Mouse (Mus musculus) spleen, adult 2 months (tissue): Measurements from ENCODE around the gene Tbc1d21.

Experiments used
- CTCF ChIP-seq: fragments of 200-500 bp; IDR thresholded peaks from 2 replicates; pipeline ENCODE4 v1.5.1; 2011; ENCODE audit warnings: mild to moderate bottlenecking, inconsistent platforms; ENCODE audit not compliant: insufficient read depth, insufficient read length, insufficient replicate concordance; ENCODE audit errors: extremely low read depth
- POLR2A ChIP-seq: fragments of 200-500 bp; IDR thresholded peaks from 2 replicates; pipeline ENCODE4 v1.6.1; 2011; ENCODE audit warnings: low read depth, low read length, inconsistent platforms

GRCm38 (mm10) chr9:58409247-58409646 lies 39.0 kb upstream of the Tbc1d21 start:
- TF ChIP-seq CTCF (no peak), POLR2A (no peak)
